Mouse (Mus musculus): ENCODE data around the gene Nom1.

Gene Nom1

DNA sequence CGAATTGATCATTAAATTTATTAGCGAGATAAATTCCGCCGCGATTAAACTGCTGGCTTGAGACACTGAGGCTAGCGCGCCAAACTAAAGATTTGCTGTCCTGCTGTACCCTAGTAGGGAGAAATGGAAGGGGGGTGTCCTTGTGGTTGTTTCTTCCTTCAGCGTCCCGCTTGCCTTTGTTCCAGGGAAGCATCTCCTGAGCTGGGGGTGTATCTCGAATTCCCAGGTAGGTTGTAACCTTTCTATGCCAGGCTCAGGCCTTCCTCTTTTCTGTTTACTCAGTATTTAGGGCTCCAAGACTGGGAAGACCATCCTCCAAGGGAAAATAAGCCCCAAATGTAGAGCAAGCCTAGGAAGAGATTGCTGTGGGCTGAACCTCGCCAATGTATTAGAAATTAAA, 36.9 kb downstream of the Nom1 start:
- DNase-seq, result no peak

DNA sequence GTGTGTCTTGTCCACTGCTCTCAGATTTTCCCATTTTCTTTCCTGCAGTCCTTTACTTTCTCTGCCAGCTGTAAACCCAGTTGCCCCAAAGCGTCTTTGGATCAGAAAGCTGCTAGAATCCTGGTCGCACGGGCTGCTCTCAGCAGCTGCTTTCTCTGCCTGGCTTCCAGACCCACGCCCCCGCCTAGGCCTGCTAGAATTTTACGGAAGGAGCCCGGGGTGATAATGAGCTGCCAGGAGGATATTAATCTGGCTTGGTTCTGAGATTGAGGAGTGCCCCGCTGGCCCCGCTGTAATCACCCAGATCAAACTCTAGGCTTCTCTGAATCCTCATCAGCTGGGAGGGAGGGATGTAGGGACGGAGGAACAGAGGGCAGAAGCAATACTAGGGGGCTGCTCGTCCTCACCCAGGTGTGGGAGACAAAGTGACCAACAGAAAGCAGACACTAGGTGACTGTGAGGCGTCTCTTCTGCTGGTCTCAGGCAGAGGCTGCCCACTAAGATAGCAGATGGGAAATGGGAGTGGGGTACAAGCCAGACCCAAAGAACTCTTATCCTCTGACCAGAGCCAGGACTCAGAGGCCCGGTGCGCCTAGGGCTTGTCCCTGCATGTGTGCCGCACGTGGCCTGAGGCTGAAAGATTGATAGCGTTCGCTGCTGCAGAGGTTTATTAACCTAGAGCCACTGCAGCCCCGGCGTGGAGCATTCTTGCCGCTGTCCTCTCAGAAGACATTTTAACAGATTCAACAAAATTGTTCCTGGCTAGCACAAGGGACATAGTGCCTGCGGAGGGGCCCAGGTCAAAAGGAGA, 37.6 kb downstream of the Nom1 start:
- DNase-seq, result no peak

DNA sequence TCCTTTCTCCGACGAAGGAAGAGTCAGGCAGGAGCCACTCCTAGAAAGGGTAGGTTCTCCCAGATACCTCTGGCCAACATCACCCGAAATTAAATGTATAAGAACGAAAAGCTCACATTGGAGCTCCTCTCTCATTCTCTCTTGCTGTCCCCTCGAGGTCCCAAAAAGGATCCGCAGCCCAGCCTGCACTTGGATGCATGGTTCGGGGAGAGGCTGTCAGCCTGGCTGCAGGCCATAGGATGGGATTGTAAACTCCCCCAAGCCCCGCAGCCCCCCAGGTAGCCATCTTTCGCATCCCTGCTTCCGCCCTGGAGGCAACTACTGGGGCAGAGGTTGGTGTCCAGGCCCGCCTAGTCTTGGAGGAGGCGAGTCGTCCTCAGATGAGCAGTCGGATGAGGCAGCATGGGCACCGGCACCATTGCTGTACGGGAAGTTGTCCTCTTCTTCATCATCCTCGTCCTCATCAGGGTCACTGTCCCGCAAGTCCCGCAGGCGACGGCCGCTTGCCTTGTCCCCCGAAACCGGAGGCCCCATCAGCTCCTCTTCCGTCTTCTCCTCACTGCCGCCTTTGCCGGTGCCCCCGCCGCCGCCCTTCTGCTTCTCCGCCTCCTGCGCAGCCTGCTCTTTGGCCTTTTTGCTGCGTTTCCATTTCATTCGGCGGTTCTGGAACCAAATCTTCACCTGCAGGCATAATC, 39.2 kb downstream of the Nom1 start:
- DNase-seq, result no peak

DNA sequence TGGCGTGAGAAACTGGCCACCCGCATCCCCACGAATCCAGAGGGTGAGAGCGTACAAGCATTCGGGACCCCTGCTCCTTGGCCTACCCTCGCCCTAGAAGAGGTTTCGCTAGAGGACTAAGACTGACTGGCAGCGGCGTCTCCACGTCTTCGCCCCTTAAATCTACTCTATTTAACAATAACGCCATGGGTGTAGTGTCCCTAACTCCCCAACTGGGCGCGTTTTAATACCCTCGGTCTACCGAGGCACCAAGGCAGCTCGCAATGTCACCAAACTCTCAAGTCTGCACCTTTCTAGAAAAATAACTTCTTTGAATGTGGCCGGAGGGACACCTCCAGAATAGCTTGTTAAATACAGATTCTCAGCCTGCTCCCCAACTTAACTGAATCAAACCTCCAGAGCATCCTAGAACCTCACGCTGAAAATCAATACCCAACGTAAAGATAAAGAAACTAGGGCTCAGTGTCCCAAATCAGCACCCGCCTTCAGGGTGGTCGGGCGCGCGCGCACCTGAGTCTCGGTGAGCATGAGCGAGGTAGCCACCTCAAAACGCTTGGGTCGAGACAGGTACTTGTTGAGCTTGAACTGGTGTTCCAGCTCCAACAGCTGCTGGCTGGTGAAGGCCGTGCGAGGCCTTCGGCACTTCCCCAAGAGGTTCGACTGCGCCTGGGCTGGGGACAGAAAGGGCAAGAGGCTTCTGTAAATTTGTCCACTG, 39.9 kb downstream of the Nom1 start:
- no peak for DNase-seq

DNA sequence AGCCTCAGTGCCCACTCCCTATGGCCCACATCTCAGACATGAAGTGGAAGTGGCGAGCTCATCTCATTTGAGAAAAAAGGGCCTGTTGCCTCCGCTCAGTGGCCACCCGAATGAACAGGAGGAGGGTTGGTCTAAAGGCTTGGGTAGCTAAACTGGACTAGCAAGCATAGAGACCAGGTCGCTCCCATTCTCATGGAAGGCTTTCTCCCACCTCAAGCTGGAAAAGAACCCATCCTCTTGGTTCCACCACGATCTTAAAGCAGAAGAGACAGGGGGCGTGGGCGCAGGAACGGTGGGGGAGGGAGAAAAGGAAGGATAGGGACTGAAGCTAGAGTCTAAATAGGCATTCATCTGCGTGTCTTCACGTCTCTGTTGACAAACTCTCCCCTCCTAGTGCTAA, 40.6 kb downstream of the Nom1 start:
- DNase-seq, result no peak

DNA sequence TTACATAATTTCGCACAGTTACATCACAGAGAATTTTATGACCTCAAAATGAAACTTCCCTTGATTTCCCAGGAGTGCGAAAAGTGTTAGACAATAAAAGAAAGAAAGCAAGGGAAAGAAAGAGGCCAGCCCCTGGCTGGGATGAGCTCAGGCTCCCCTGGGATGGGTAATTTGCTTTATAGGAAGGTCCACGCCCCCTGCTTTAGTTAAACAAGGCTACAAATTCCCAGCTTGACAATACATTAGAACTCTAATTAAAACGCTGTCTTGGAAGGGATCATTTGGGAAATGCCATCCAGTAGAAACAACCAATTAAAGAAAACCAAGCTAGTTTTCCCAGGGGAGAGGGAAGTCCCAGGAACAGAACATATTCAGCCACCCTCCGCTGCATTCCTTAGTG, 41.1 kb downstream of the Nom1 start:
- no peak for DNase-seq

DNA sequence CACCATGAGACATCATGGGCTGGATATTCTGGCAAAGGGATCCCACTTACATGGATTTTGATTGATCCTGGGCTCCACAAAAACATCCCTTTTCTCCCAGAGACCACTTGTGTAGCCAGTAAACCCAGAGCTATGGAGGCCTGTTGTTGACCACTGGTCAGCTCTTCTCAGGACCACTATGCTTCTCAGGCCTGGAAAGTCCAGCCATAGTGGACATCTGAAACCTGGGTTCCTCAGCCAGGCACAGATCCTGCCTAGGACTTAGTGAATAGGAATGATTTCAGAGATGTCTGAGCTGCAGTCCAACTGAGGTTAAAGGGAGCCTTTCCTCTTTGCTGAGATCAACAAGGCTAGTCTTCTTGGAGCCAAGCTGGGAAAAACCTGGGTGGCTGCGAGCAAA, 41.6 kb downstream of the Nom1 start:
- no peak for DNase-seq

DNA sequence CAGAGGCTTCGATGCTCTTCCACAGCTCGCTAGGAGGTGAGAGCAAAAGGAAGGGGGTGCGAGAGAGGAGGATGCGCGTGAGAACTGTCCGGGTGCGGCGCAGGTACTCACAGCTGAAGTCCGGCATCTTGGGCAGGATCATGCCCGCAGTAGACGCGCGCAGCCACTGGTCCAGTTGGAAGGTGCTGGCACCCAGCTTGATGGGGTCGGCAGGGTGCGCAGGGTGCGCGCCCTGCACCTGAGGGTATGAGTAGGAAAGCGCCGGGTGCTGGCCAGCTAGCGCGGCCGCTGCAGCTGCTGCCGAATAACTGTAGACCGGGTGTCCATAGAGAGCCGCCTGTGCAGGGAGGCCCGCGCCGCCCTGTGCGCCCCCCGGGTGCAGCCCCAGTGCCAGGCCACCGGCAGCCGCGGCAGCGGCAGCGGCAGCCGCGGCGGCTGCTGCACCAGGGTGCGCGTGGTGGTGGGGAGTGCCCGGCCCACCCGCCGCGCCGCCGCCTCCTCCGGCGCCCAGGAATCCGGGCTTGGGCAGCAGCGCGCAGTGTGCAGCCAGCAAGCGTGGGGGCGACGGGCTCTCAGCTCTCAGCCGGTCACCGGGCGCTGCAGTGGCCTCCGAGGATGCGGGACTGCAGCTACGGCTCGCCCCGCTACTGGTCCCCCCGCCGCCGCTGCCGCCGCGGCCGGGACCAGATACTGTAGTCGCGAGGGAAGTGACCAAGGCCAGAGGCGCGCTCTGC, 43.2 kb downstream of the Nom1 start:
- peak; percentile 80 for DNase-seq

DNA sequence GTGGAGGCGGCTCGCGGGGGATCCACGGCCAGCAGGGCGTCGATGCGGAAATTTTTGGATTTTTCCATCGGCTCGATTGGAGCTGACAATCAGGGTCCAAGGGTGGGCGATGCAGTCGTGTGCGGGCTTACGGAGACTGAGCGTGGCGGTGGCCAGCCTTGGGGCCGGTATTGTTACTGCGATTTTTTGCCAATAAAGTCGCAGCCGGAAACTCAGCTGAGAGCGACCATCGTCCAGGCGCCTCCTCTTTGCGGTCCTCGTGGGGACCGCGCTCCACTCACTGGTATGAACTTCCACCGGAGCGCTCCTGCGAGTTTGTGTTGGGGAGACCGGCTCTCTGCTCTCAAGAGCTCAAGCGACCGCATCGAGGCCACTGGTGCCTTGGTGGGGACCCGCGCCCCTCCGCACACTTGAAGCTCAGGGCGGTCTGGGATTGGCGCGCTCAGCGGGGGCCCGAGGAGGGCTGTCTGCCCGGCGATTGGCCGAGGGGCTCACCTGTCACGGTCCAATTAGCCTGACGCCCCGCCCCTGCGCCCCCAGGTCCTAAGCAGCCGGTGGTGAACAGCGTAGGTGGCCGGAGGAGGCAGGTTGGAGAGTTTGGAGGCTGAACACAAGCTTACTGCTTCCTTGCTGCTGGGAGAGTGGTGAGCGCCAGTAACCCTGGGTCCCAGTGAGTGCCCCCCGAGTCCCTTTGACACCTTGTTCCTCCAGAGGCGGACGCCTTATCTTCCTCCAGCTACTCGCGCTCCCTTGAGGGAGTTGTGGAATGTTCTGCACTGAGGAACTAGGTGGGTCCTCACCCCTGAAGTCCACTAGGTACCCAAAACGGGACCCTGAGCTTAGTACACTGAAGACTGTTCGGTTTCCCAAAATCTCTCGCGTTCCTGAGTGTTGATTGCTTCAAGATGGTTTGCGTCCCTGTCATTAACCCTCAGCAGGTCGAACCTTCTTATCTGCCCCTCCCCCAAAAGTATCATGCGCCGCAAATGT, 44.0 kb downstream of the Nom1 start, which contains the start of gene Mnx1:
Gene Mnx1 (minus strand): TSS at position 263 of the 990 bp plus-strand sequence.
- DNase-seq, result no peak

DNA sequence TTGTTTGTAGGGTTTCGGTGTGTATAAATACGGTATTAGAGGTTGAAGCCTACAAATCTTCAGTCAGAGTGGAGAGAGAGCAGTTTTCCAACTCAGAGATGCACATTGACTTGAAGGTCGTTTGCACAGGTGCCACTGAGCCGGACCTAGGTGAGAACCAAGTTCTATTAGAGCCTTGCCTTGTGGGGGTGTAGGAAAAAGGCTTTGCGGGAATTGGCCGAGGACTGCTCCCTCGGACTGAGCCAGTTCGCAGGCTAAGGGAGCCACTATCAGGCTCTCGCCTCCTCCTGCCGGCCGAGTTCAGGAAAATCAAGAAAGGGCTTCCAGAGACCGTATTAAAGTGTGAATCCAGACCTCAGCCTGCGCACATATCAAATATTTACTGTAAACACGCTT, 44.7 kb downstream of the Nom1 start:
- no peak for DNase-seq

DNA sequence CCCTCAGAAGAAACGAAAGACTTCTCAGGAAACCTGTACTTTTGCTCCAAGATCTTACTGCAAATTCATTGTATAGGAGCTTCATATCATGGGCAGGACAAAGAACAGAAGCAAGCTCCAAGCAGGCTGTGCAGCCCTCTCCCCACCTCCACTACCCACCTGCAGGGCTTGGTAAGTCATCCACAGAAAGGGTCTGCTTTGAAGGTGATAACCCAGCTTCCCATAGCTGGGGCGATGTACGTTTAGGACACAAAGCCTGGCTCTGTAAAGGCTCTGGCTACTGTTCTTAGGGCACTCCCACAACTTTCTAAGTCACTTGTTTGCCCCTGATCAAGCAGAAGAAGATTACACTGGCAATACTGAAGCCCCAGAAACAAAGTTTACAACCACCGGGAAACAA, 49.3 kb downstream of the Nom1 start:
- DNase-seq, result no peak

DNA sequence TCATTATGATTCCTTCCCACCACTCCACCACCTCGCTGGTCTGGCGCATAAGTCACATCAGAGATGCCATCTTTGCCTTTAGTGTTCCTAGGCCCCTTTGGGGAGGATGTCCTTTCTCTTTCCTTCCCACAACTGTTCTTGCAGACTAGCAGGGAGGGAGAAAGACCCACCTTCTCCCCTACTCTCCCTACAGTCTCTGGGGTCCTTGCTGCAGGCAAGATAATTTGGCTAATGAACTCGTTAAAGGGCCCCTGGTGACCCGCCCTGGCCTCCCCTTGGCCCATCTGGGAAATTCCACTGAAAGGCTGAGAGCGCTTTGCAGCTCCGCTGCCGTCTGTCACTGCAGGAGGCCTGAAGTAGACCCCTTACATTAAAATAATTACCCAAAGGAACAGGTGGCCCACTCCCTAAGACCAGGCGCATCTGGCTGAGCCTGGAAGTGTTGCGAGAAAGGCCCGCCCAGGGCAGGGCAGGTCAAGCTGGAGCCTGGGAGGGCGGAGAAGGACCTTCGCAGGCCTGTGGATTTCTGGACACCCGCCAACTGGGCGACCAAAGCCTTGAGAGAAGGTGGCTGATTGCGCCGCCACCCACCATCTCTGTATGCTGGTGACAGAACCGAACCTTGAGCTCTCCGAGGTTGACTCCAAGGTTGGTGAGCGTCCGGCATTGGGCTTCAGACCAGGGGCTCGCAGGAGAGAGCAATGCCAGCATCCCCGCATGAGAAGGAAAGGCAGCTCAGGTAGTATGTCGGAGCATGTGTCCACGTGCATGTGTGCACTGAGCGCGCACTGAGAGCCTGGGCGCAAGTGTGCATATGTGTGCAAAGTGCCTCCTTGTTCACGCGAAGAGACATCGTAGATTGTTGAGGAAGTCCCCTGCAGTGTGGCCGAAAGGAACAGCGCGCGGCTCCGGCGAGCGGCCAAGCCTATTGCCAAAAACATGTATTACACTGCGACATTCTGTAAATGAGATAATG, 50.8 kb downstream of the Nom1 start:
- DNase-seq, result no peak

DNA sequence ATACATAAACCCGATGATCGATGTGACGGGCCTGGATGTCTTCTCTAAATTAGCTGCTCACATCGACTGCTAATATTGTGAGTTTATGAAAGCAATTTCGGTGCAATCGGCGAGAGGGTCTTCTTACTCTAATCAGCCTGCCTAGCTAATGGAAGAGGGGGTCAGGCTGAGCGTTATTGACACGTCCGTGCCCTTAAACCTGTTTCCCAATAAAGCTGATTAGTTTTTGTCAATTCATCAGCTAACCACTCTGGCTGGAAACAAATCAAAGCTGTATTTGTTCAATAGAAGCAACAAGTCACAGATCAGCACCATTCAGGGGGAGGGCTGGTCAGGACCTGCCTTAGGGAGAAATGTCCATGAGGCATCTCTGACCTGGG, 51.5 kb downstream of the Nom1 start:
- DNase-seq, result no peak

DNA sequence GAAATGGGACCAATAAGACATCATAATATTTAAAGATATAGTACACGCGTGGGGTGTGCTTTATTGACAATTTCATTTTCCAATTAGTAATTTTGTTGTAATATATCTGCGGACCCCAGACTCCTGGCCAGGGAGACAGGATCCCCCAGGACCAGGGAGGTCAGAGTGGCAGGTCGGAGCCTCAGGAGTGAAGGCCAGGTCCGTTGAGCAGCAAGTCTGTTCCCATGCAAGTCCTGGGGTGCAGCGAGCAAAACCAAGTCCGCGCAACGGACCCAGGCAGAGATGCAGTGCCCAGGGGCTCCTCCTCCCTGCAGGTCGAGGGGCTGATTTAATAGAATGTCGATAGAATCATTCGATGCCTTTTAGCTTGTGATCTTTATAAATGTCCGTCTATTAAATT, 52.9 kb downstream of the Nom1 start:
- DNase-seq, result no peak

DNA sequence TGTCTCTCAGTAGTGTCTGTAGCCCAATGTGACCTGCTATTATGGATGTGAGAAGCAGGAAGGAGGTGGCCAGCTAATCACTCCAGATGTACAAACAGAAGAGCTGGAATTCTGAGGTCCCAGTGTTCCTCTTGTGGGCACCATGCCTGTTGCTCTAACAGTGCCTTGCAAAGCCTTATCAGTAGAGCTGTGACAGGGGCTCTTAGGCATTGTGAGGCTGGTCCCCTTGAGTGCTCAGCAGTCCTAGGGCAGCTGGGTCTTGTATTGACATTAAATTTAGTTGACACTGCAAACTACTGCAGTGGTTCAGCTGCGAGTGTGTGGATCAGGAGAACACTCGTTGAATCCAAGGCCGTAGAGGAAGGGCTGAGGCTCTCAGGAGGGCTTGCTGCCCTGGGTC, 72.5 kb downstream of the Nom1 start:
- peak; percentile 33 for DNase-seq
